Mouse (Mus musculus) spleen, postnatal 36 days (tissue): ENCODE data around the gene Palm2.
"Not testable (repeated sequence)": the region's sequence is repeated elsewhere in the genome, so short reads cannot be mapped to it uniquely, and the experiment has no call there.

ENCODE experiments used
- DNase-seq, 2 experiments: peaks; one replicate each; pipeline ENCODE4 v3.0.0; 2022; ENCODE audit warnings: low spot score in 2 of 2, mixed read lengths in 1 of 2

Palm2 gene

DNA sequence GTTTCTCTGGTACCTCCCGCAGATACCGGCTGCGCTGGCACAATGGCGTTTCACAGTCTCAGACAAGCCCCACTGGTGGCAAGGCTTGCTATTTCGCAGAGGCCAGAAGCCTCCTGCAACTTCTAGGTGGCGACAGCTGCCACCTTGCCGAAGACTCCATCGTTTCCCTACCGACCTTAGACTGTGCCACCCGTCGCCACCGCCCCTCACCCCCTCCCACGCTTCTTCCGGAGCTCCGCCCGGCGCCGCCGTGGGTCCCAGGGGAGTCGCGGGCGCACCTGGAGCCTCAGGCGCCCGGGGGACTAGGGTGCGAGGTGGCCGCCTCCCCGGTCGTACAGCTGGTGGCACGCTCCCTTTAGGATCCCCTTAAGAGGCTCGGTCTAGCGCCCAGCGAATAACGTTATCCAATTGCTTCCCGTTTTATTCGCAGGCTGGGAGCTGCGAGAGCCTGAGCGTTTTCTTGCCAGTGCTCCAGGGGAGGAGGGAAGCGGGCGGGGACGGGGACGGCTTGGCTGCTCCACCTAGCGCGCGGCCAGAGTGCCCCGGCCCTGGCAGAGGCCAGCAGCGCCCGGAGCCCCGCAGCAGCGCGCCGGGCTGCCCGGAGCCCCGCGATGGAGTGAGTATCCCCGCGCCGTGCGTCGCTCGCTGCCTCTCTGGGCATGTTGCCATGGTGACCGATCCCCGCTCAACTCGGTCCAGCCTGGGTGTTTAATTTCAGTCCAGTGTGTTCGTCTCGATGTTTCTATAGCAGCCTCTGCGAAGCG is at the start of gene Palm2:
Palm2 (plus strand) TSS at position 307 of the 764 bp plus-strand sequence.
- DNase-seq = peak; percentile 9 to 30

GRCm38 (mm10) chr4:57384355-57384754 is 49.7 kb upstream of the Palm2 start:
- no peak for DNase-seq

DNA sequence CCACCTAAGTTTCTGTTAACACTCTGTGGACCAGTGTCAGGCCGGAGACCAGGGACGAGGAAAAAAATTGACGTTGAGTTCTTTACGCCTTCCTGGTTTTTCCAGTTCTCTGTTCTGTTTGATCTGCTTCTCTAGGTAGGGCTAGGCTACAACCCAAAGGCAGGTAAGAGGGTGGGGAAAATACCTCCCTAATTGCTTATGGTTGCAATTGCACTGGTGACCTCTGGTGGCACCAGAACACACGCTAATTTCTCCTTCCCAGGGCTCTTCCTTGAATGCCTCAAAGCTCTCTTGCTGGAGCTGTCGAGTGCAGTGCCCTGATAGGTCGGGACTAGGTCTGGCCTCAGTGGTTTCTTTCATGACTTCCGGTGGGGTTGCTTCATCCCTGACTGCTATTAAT is 42.9 kb upstream of the Palm2 start:
- DNase-seq = no peak

DNA sequence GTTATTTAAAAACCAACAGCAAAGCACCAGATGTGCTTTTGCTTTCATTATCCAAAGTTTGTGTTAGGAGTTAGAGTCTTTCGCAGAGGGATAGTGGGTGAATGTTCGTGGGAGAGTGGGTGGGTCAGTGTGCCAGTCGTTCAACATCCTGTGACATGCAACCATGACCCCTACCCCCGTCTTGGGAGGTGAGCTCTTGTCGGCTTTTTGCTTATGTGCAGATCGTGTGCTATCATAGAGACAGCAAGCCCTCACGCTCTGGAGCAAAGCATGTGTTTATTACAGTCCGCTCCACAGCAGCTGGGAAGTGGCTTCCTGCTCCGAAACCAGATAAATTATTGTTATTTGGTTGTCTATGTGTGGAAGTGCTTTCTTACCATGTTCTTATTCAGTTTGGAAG is 37.6 kb upstream of the Palm2 start:
- DNase-seq = no peak

- not testable (repeated sequence) for DNase-seq
Observed at GRCm38 (mm10) chr4:57412385-57412784, 21.7 kb upstream of the Palm2 start.

DNA sequence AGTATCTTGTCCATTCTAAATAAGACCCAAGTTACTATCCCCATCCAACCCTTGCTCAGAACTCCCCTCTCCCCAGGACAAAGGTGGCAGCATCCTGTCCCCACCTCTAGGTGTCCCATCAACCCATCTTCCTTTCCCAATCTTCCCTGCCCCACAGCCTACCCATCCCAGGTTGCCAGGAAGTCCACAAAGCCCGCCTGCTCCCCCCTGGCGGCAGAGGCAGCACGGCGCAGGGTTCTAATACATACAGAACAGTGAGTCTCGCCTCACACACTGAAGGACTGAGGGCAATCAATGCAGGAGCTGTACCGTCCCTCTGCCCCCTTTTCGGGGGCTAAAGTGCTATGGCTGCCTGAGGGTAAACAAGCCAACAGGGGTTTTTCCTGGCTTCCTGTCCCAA is 21.0 kb upstream of the Palm2 start:
- DNase-seq = no peak

- DNase-seq = not testable (repeated sequence)
Observed at GRCm38 (mm10) chr4:57413670-57414069, 20.4 kb upstream of the Palm2 start.

- DNase-seq = no peak
Observed at GRCm38 (mm10) chr4:57424011-57424410, 10.0 kb upstream of the Palm2 start.

DNA sequence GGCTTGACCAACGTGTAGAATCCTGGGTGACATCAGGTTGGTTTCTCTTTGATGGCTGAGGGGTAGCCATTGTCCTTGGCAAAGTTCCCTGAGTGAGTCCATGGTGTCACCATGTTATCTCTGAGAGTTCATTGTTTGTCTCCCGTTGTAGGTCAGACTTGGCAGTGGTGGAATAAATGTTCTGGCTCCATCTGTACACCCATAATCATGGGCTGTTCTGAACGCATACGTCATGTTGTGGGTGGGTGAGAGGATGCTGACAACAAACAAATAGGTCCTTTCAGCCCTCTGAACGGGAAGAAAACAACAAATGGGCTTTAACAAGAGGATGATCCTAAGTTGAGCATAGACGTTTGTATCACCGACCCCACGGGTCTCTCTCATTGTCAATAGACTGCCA is 5.7 kb upstream of the Palm2 start:
- DNase-seq = no peak

- DNase-seq = no peak
Observed at GRCm38 (mm10) chr4:57434705-57435360, 786 bp downstream of the Palm2 start.

DNA sequence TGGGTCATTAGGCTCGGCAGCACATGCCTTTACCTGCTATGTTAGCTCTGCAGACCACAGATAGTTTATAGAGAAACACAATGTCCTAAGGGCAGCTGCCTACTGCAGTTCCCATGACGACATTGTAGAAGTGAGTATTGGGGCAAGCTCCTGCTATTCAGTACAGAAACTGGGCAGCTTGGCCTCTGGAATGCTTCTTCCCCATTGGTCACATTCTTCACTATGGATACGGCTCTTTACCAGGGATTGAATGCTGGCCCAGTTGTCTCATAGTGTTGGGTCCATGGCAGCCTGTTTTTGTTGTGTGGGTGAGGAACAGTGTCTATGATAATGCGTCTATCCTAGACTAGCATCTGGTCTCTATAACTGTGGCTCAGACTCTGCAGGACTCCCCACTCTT is 2.2 kb downstream of the Palm2 start:
- no peak for DNase-seq

- DNase-seq = no peak
Observed at GRCm38 (mm10) chr4:57446082-57446481, 12.0 kb downstream of the Palm2 start.

GRCm38 (mm10) chr4:57446854-57447444 is 12.9 kb downstream of the Palm2 start:
- no peak for DNase-seq

GRCm38 (mm10) chr4:57451896-57452295 is 17.8 kb downstream of the Palm2 start:
- no peak for DNase-seq

GRCm38 (mm10) chr4:57452661-57453060 is 18.6 kb downstream of the Palm2 start:
- no peak for DNase-seq

GRCm38 (mm10) chr4:57462378-57462777 is 28.3 kb downstream of the Palm2 start:
- no peak for DNase-seq

DNA sequence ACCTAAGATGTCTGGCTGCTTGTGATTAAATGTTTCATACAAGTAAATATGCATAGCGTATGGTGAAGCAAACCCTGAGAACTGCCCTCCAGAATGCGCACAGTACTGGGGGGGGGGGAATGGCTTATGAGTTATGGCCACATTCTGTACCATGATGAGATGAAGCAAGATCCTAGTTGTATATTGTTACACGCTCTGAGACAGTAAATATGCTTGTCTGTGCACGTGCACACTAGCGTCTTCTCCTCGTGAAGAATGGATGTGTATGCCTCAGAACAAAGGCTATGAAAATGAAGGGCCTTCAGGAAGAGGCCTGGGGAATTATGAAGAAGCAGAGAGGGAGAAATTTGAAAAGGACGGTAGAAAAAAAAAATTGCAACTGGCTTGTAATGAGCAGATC is 48.4 kb downstream of the Palm2 start:
- DNase-seq = no peak

DNA sequence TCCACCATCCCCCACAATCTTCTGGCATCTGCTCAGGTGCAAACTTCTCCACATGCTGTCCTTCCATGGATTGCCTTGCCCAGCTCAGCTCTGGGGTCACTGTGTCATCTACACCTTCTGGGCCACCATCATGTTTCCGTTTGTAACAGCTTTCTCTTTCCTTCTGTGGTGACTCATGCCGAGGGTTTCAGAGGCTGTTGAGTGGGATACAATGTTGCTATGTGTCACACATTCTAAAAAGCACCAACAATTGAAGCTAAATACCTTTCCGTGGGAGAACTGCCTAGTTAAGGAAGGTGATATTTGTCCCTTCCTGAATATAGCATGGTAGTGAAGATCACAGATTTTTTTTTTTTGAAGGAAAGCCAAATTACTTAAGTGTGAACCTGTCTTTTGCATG is 52.3 kb downstream of the Palm2 start:
- no peak for DNase-seq

- no peak for DNase-seq
Observed at GRCm38 (mm10) chr4:57489887-57490286, 55.8 kb downstream of the Palm2 start.

GRCm38 (mm10) chr4:57504792-57505191 is 70.7 kb downstream of the Palm2 start:
- no peak for DNase-seq

GRCm38 (mm10) chr4:57510576-57510975 is 76.5 kb downstream of the Palm2 start:
- no peak for DNase-seq

DNA sequence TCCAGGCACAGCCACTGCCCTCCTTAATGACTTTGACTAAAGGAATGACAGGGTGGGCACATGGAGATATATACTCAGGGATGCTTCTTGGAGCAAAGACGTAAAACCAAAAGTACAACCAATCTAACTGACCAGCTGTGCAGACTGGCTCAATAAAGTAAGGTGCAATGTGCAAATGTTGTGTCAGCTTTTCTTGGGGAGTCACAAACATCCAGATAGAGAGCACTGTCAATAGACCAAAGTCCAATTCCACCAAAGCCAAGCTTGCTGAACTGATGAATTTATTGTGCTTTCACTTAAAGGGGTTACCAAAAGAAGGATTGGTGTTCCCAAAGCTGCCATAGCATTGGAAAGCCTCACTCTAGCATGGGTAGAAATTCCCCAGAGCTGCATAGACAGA is 77.7 kb downstream of the Palm2 start:
- DNase-seq = no peak
